Mouse (Mus musculus) right cerebral cortex, postnatal 25 days (tissue): Measurements from ENCODE around the gene Naip1.
"Not testable (repeated sequence)": the region's sequence is repeated elsewhere in the genome, so short reads cannot be mapped to it uniquely, and the experiment has no call there.

Experiments used
- DNase-seq: peaks from one replicate; pipeline ENCODE4 v3.0.0; 2022

Gene Naip1

GRCm38 (mm10) chr13:100391021-100391420, 61.6 kb downstream of the Naip1 start:
- not testable (repeated sequence) for DNase-seq

GRCm38 (mm10) chr13:100370536-100370935, 82.1 kb downstream of the Naip1 start:
- DNase-seq, result no peak
